Mouse (Mus musculus) spleen, adult 2 months (tissue): ENCODE data around the gene Retreg1. TPM values are rescaled to one million over a fixed set of nuclear protein-coding genes. Genes with fewer than 3 reads are reported as not detected.

Experiments used
- DNase-seq, 2 experiments: peaks; one replicate each; pipeline versions ENCODE4 v3.0.0 to v3.0.0-alpha.2; 2012 to 2021; ENCODE audit warnings: low spot score in 2 of 2, low read depth in 1 of 2
- H3K27ac ChIP-seq: fragments of 200-500 bp; 2 replicates; pipeline ENCODE4 v1.5.1; 2012; ENCODE audit warnings: low read length, inconsistent platforms; ENCODE audit not compliant: insufficient read depth
- H3K27me3 ChIP-seq: fragments of 200-500 bp; 2 replicates; pipeline ENCODE4 v1.6.1; 2012; ENCODE audit warnings: mild to moderate bottlenecking, moderate library complexity, low read length, inconsistent platforms; ENCODE audit not compliant: control insufficient read depth, insufficient read depth
- H3K36me3 ChIP-seq: fragments of 200-500 bp; 2 replicates; pipeline ENCODE4 v1.6.1; 2012; ENCODE audit warnings: mild to moderate bottlenecking, low read length, inconsistent platforms; ENCODE audit not compliant: control insufficient read depth, insufficient read depth
- H3K4me1 ChIP-seq: fragments of 200-500 bp; 2 replicates; pipeline ENCODE4 v1.6.1; 2011; ENCODE audit warnings: inconsistent platforms; ENCODE audit not compliant: control insufficient read depth, insufficient read depth, insufficient read length
- H3K4me3 ChIP-seq: fragments of 200-500 bp; 2 replicates; pipeline ENCODE4 v1.5.1; 2011; ENCODE audit warnings: mild to moderate bottlenecking, inconsistent platforms; ENCODE audit not compliant: insufficient read depth, insufficient read length; ENCODE audit errors: extremely low read depth
- CTCF ChIP-seq: fragments of 200-500 bp; IDR thresholded peaks from 2 replicates; pipeline ENCODE4 v1.5.1; 2011; ENCODE audit warnings: mild to moderate bottlenecking, inconsistent platforms; ENCODE audit not compliant: insufficient read depth, insufficient read length, insufficient replicate concordance; ENCODE audit errors: extremely low read depth
- POLR2A ChIP-seq: fragments of 200-500 bp; IDR thresholded peaks from 2 replicates; pipeline ENCODE4 v1.6.1; 2011; ENCODE audit warnings: low read depth, low read length, inconsistent platforms
- WGBS: fragments of 180-500 bp; shearing (Covaris S2); methylation state at CpG from one replicate; pipeline ENCODE4 v1.1.7; 2018; 5-methylcytosine and 5-hydroxymethylcytosine counted together
- polyA plus RNA-seq: library from polyadenylated mRNA; depleted of rRNA; stranded (reverse); fragments of >200 nt; gene quantifications from 2 replicates; pipeline ENCODE4 v1.2.3, GENCODE M21; 2012

Gene Retreg1
- polyA plus RNA-seq, 1 experiment, result 8.8 TPM

GRCm38 (mm10) chr15:25877798-25878197 lies 34.8 kb downstream of the Retreg1 start:
- H3K4me1 ChIP-seq, result no peaks in the 10 kb centered on the region; the same call in 1 of the 2 replicates
- TF ChIP-seq CTCF (no peak), POLR2A (no peak)
- H3K27ac ChIP-seq, result no peak overlapping the region
- no peaks in the 10 kb centered on the region for H3K27me3 ChIP-seq
- no peak overlapping the region for H3K4me3 ChIP-seq
- no peak for DNase-seq
- no peaks in the 10 kb centered on the region for H3K36me3 ChIP-seq
- WGBS, result 89% methylated on average over 7 of the region's 7 CpGs

GRCm38 (mm10) chr15:25879229-25879628 lies 36.2 kb downstream of the Retreg1 start:
- no peak for DNase-seq
- WGBS, result 68% methylated on average over 6 of the region's 6 CpGs
- no peaks in the 10 kb centered on the region for H3K36me3 ChIP-seq
- H3K27ac ChIP-seq, result no peak overlapping the region
- H3K27me3 ChIP-seq, result no peaks in the 10 kb centered on the region
- no peaks in the 10 kb centered on the region; the same call in 1 of the 2 replicates for H3K4me1 ChIP-seq
- no peak overlapping the region for H3K4me3 ChIP-seq
- TF ChIP-seq CTCF (no peak), POLR2A (no peak)

GRCm38 (mm10) chr15:25880192-25880591 lies 37.2 kb downstream of the Retreg1 start:
- TF ChIP-seq POLR2A, result no peak
- no peak for TF ChIP-seq CTCF
- Histone ChIP-seq H3K4me1 (no peaks in the 10 kb centered on the region; the same call in 1 of the 2 replicates), H3K4me3 (no peak overlapping the region), H3K27me3 (no peaks in the 10 kb centered on the region), H3K36me3 (no peaks in the 10 kb centered on the region), H3K27ac (no peak overlapping the region)
- 47% methylated on average over 5 of the region's 5 CpGs for WGBS
- no peak for DNase-seq

- no peak for TF ChIP-seq CTCF
- no peak for TF ChIP-seq POLR2A
- no peak overlapping the region for H3K27ac ChIP-seq
- no peaks in the 10 kb centered on the region for H3K27me3 ChIP-seq
- DNase-seq, result no peak
- no peak overlapping the region for H3K4me3 ChIP-seq
- no peaks in the 10 kb centered on the region for H3K36me3 ChIP-seq
- no peaks in the 10 kb centered on the region; the same call in 1 of the 2 replicates for H3K4me1 ChIP-seq
- 88% methylated on average over 4 of the region's 4 CpGs for WGBS
Measured at GRCm38 (mm10) chr15:25882002-25882401, 39.0 kb downstream of the Retreg1 start.

- 43% methylated on average over 14 of the region's 14 CpGs for WGBS
- H3K36me3 ChIP-seq, result no peaks in the 10 kb centered on the region
- peaks cover 2% of the 10 kb centered on the region; the same call in 1 of the 2 replicates for H3K4me1 ChIP-seq
- no peak overlapping the region for H3K4me3 ChIP-seq
- H3K27ac ChIP-seq, result no peak overlapping the region
- no peak for TF ChIP-seq CTCF
- TF ChIP-seq POLR2A, result no peak
- H3K27me3 ChIP-seq, result no peaks in the 10 kb centered on the region
- no peak for DNase-seq
Measured at GRCm38 (mm10) chr15:25884416-25884958, 41.5 kb downstream of the Retreg1 start.

GRCm38 (mm10) chr15:25886581-25887011 lies 43.6 kb downstream of the Retreg1 start:
- DNase-seq, result no peak
- Histone ChIP-seq H3K4me1 (peaks cover 13% of the 10 kb centered on the region), H3K27ac (no peak overlapping the region), H3K36me3 (no peaks in the 10 kb centered on the region; the same call in 1 of the 2 replicates), H3K27me3 (no peaks in the 10 kb centered on the region), H3K4me3 (no peak overlapping the region)
- WGBS, result 88% methylated on average over 6 of the region's 6 CpGs
- no peak for TF ChIP-seq CTCF
- TF ChIP-seq POLR2A, result no peak

- Histone ChIP-seq H3K27me3 (no peaks in the 10 kb centered on the region), H3K36me3 (no peaks in the 10 kb centered on the region; the same call in 1 of the 2 replicates), H3K4me3 (no peak overlapping the region), H3K4me1 (peaks cover 27% of the 10 kb centered on the region), H3K27ac (no peak overlapping the region)
- no peak for DNase-seq
- TF ChIP-seq CTCF, result no peak
- TF ChIP-seq POLR2A, result no peak
- WGBS, result 92% methylated on average over 5 of the region's 5 CpGs
Measured at GRCm38 (mm10) chr15:25889927-25890326, 46.9 kb downstream of the Retreg1 start.
